Mouse (Mus musculus) R1 (cell line): ENCODE measurements around the gene Qrich1.

ENCODE experiments used
- DNase-seq: peaks from one replicate; pipeline ENCODE4 v3.0.0-alpha.2; 2018; ENCODE audit warnings: low read depth, low spot score

Qrich1 gene

GRCm38 (mm10) chr9:108492043-108492750 is 24.4 kb upstream of the Qrich1 start:
- DNase-seq, result peak; percentile 79

- DNase-seq, result no peak
Measured at GRCm38 (mm10) chr9:108493246-108493645, 23.4 kb upstream of the Qrich1 start.

- DNase-seq, result no peak
Measured at GRCm38 (mm10) chr9:108494146-108494825, 22.3 kb upstream of the Qrich1 start.

GRCm38 (mm10) chr9:108494905-108495304 is 21.7 kb upstream of the Qrich1 start:
- peak; percentile 26 for DNase-seq

GRCm38 (mm10) chr9:108499231-108499630 is 17.4 kb upstream of the Qrich1 start:
- DNase-seq, result no peak

- no peak for DNase-seq
Measured at GRCm38 (mm10) chr9:108499943-108500342, 16.7 kb upstream of the Qrich1 start.

- DNase-seq, result no peak
Measured at GRCm38 (mm10) chr9:108506901-108507300, 9.7 kb upstream of the Qrich1 start.

- peak; percentile 100 for DNase-seq
Measured at GRCm38 (mm10) chr9:108507619-108508434, 8.8 kb upstream of the Qrich1 start, which contains the start of gene Qars. TSS of gene Qars (plus strand) at chr9:108507706.

GRCm38 (mm10) chr9:108508776-108509175 is 7.8 kb upstream of the Qrich1 start:
- no peak for DNase-seq

- peak; percentile 90 for DNase-seq
Measured at GRCm38 (mm10) chr9:108517253-108517930, 786 bp downstream of the Qrich1 start.

GRCm38 (mm10) chr9:108517931-108518332 is 1.3 kb downstream of the Qrich1 start:
- peak; percentile 87 for DNase-seq

GRCm38 (mm10) chr9:108521604-108522003 is 5.0 kb downstream of the Qrich1 start:
- DNase-seq, result no peak

- no peak for DNase-seq
Measured at GRCm38 (mm10) chr9:108523341-108523740, 6.7 kb downstream of the Qrich1 start.

GRCm38 (mm10) chr9:108525400-108525799 is 8.8 kb downstream of the Qrich1 start:
- DNase-seq, result no peak

- no peak for DNase-seq
Measured at GRCm38 (mm10) chr9:108530954-108531353, 14.3 kb downstream of the Qrich1 start.

- DNase-seq, result no peak
Measured at GRCm38 (mm10) chr9:108531496-108531895, 14.9 kb downstream of the Qrich1 start.

- no peak for DNase-seq
Measured at GRCm38 (mm10) chr9:108540846-108541245, 24.2 kb downstream of the Qrich1 start.

GRCm38 (mm10) chr9:108545986-108546385 is 29.4 kb downstream of the Qrich1 start:
- DNase-seq, result no peak

- no peak for DNase-seq
Measured at GRCm38 (mm10) chr9:108546875-108547274, 30.3 kb downstream of the Qrich1 start.

GRCm38 (mm10) chr9:108559169-108559568 is 42.6 kb downstream of the Qrich1 start:
- DNase-seq, result no peak

- peak; percentile 99 for DNase-seq
Measured at GRCm38 (mm10) chr9:108560227-108560841, 43.7 kb downstream of the Qrich1 start, which contains the start of gene Impdh2. TSS of gene Impdh2 (plus strand) at chr9:108560286.
